Comparison of ENCODE assay signal across 8 mouse cellular contexts in the genomic region with DNA sequence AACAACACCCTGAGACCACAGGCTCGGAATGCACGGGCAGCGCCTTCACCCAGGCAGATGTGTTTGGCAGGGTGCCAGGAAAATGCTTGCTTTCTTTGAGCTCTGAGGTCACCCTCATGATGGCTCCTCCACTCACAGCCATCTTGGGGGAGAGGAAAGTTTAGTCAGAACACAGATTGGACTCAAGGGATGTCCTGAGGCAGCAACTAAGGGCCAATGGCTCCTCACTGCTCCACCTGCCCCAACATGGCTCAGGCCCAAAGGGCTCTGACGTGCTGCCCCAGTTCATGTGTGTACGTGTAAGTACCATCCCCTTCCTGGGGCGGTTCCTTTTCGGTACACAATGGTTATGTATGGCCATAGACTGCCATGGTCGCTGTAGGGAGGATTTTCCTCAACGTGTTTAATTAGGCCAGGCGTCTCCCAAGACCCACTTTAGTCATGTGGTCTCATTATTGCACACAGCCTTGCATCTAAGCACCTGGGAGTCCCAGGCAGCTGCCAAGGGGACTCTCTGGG. TPM values are rescaled to one million over a fixed set of nuclear protein-coding genes. Genes with fewer than 3 reads are reported as not detected.
DNase-seq lines count a peak whose midpoint lies in the region; ATAC-seq lines count a peak whose summit lies in the region.

No protein-coding gene starts in this region.

- no peak for DNase-seq in embryonic facial prominence, embryonic 11.5 days (ENCODE audit: low spot score)
- DNase-seq in embryonic facial prominence, embryonic 10.5 days (ENCODE audit: low spot score), result no peak
- DNase-seq in liver, result peak; percentile 17
- DNase-seq in liver, embryonic 11.5 days (ENCODE audit: low spot score), result no peak
- peak; percentile 30 for DNase-seq in induced T-regulatory cell, adult 2 months (ENCODE audit: low read depth)
- peak; percentile 25 for DNase-seq in retina, embryonic 14.5 days (ENCODE audit: low spot score)
- no peak for DNase-seq in embryo, embryonic 10.5 days (ENCODE audit: low spot score)
- DNase-seq in embryo, embryonic 10 days (ENCODE audit: low spot score), result no peak

- H3K27me3 ChIP-seq in embryonic facial prominence, embryonic 11.5 days (ENCODE audit: control insufficient read depth, insufficient read depth, low read length), result no peaks in the 10 kb centered on the region
- no peaks in the 10 kb centered on the region for H3K27me3 ChIP-seq in embryonic facial prominence, embryonic 10.5 days (replicated peaks; ENCODE audit: low read depth, poor library complexity, severe bottlenecking)
- H3K27me3 ChIP-seq in liver, embryonic 11.5 days (replicated peaks; ENCODE audit: control insufficient read depth, insufficient read depth, low read length), result no peaks in the 10 kb centered on the region

- no peak overlapping the region for H3K27ac ChIP-seq in embryonic facial prominence, embryonic 11.5 days (replicated peaks; ENCODE audit: low read depth, low read length)
- H3K27ac ChIP-seq in embryonic facial prominence, embryonic 10.5 days (replicated peaks), result no peak overlapping the region
- H3K27ac ChIP-seq in liver, embryonic 11.5 days (ENCODE audit: low read depth, low read length), result no peak overlapping the region

- H3K36me3 ChIP-seq in embryonic facial prominence, embryonic 11.5 days (replicated peaks; ENCODE audit: control insufficient read depth, insufficient read depth, low read depth, low read length), result no peaks in the 10 kb centered on the region
- H3K36me3 ChIP-seq in embryonic facial prominence, embryonic 10.5 days (replicated peaks), result no peaks in the 10 kb centered on the region
- no peaks in the 10 kb centered on the region for H3K36me3 ChIP-seq in liver, embryonic 11.5 days (ENCODE audit: control insufficient read depth, insufficient read depth, low read length)

- H3K9me3 ChIP-seq in embryonic facial prominence, embryonic 11.5 days (replicated peaks; ENCODE audit: control insufficient read depth, low read length), result no peaks in the 10 kb centered on the region
- no peaks in the 10 kb centered on the region for H3K9me3 ChIP-seq in embryonic facial prominence, embryonic 10.5 days
- no peaks in the 10 kb centered on the region for H3K9me3 ChIP-seq in liver, embryonic 11.5 days (ENCODE audit: control insufficient read depth, low read length)

- 74% methylated on average over 10 of the region's 10 CpGs for WGBS in embryonic facial prominence, embryonic 11.5 days
- WGBS in embryonic facial prominence, embryonic 10.5 days, result 80% methylated on average over 10 of the region's 10 CpGs
- WGBS in liver, embryonic 11.5 days, result 74% methylated on average over 10 of the region's 10 CpGs

- no peak overlapping the region for H3K4me2 ChIP-seq in embryonic facial prominence, embryonic 11.5 days (ENCODE audit: low read depth, low read length)
- no peak overlapping the region for H3K4me2 ChIP-seq in liver, embryonic 11.5 days

- H3K4me1 ChIP-seq in embryonic facial prominence, embryonic 11.5 days (ENCODE audit: control insufficient read depth, insufficient read depth, low read length), result no peaks in the 10 kb centered on the region
- no peaks in the 10 kb centered on the region for H3K4me1 ChIP-seq in embryonic facial prominence, embryonic 10.5 days
- no peaks in the 10 kb centered on the region for H3K4me1 ChIP-seq in liver, embryonic 11.5 days (replicated peaks; ENCODE audit: control insufficient read depth, insufficient read depth, low read length)

- H3K9ac ChIP-seq in embryonic facial prominence, embryonic 11.5 days (replicated peaks; ENCODE audit: low read length), result no peak overlapping the region
- H3K9ac ChIP-seq in liver, embryonic 11.5 days (ENCODE audit: low read depth, low read length), result no peak overlapping the region

- peak; percentile 56; the same call in 1 of the 2 replicates for ATAC-seq in embryonic facial prominence, embryonic 11.5 days (replicated peaks; ENCODE audit: insufficient number of reproducible peaks, low FRiP score, low TSS enrichment, low read depth)
- no peak for ATAC-seq in liver, embryonic 11.5 days (replicated peaks; ENCODE audit: low FRiP score)

- H3K4me3 ChIP-seq in embryonic facial prominence, embryonic 11.5 days (ENCODE audit: low read depth, low read length), result no peak overlapping the region
- H3K4me3 ChIP-seq in embryonic facial prominence, embryonic 10.5 days, result no peak overlapping the region
- no peak overlapping the region for H3K4me3 ChIP-seq in liver, embryonic 11.5 days (ENCODE audit: low read depth, low read length)

RNA-seq across cellular contexts. Expression of a gene that starts 32.6 kb away (rescaled TPM):
- polyA plus RNA-seq in embryonic facial prominence, embryonic 11.5 days (2014; fragmentation: Nextera tagmentation; extraction: Ambion mirVana), result 4.0 and 4.6 TPM in 2 replicates
- polyA plus RNA-seq in embryonic facial prominence, embryonic 10.5 days (2016; fragmentation: Nextera tagmentation; extraction: Ambion mirVana), result 6.2 and 6.6 TPM in 2 replicates
- polyA plus RNA-seq in liver, embryonic 11.5 days (2014; fragmentation: Nextera tagmentation; extraction: Ambion mirVana), result 1.0 and 1.1 TPM in 2 replicates

Comparison
In these comparisons a context has a peak if more than half of its experiments do, and no peak if none do; other contexts are left out.
1. DNase-seq: peak in liver (single experiment), induced T-regulatory cell, adult 2 months (single experiment) and retina, embryonic 14.5 days (single experiment); none in embryonic facial prominence, embryonic 11.5 days (single experiment), embryonic facial prominence, embryonic 10.5 days (single experiment), liver, embryonic 11.5 days (single experiment), embryo, embryonic 10.5 days (single experiment) and embryo, embryonic 10 days (single experiment).